1 mouse cellular context compared by ENCODE assay signal in the genomic region with DNA sequence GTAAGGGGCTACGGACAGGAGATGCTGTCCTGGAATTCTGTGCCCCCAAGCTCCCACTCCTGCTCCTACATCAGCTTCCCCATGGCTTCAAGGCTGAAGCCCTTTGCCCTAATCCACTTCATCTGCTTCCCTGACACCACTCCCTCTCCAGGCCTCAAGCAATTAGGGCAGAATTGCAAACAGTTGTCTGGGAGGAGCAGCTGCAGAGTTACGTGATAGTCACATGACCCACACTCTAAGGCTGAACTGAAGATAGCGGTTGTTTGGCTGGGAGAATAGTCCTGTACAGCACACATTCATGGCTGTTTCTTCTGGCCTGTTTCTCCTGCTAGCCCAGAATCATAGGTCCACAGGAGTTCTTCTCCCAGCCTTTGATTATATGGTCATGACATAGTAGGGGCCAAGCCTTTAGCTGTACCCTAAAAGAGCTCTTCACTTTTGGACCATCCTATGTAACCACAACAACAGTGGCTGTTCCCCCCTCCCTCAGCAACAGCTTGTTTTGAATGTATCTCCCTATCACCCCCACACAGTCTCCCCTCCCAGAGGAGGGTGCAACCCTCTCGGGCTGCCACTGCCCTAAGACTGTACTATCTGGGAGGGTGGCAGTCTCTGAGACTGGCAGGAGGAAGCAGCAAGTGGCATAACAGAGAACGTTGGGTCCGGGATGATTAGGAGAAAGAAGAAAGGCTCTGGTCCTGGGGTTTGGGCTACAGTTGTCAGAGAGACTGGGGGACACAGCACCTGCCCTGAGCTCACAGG.
TF ChIP-seq lines count a peak whose summit lies in the region.

No protein-coding gene starts in this region.

TF ChIP-seq in CH12.LX, 34 proteins besides CTCF, POLR2A, EP300 and RAD21 (continued from another document):
- TF ChIP-seq ELF1 (IDR thresholded peaks at IDR 0.05; ENCODE audit: low read depth, low read length): no peak
- TF ChIP-seq ZNF384 (IDR thresholded peaks at IDR 0.05; ENCODE audit: low read depth, low read length): no peak
- TF ChIP-seq JUN (IDR thresholded peaks at IDR 0.05; ENCODE audit: insufficient read depth, low read depth, low read length): no peak
